Mouse (Mus musculus) frontal cortex, postnatal 25 days (tissue): ENCODE data around the gene Gm39115.
"Not testable (repeated sequence)": the region's sequence is repeated elsewhere in the genome, so short reads cannot be mapped to it uniquely, and the experiment has no call there.

Experiments used
- DNase-seq, 2 experiments: peaks; one replicate each; pipeline ENCODE4 v3.0.0; 2022; ENCODE audit warnings: low spot score in 2 of 2

Gene Gm39115

GRCm38 (mm10) chr7:142135934-142136333 lies at the start of gene Gm39115:
TSS of gene Gm39115 (minus strand) at chr7:142136034.
- not testable (repeated sequence) for DNase-seq

- DNase-seq: no peak
Observed at GRCm38 (mm10) chr7:142181021-142181420, 45.2 kb upstream of the Gm39115 start.

GRCm38 (mm10) chr7:142178685-142179084 lies 42.9 kb upstream of the Gm39115 start:
- no peak for DNase-seq

GRCm38 (mm10) chr7:142175905-142176304 lies 40.1 kb upstream of the Gm39115 start, which contains the start of gene Krtap5-2:
TSS of gene Krtap5-2 (minus strand) at chr7:142176005.
- not testable (repeated sequence) for DNase-seq

GRCm38 (mm10) chr7:142169836-142170235 lies 34.0 kb upstream of the Gm39115 start:
- no peak for DNase-seq

GRCm38 (mm10) chr7:142165639-142166038 lies 29.8 kb upstream of the Gm39115 start, which contains the start of gene Gm4553:
TSS of gene Gm4553 (minus strand) at chr7:142165739.
- not testable (repeated sequence) for DNase-seq

GRCm38 (mm10) chr7:142159366-142159765 lies 23.5 kb upstream of the Gm39115 start:
- no peak for DNase-seq

GRCm38 (mm10) chr7:142157013-142157412 lies 21.2 kb upstream of the Gm39115 start, which contains the start of gene Gm29735:
TSS of gene Gm29735 (minus strand) at chr7:142157113.
- DNase-seq: not testable (repeated sequence)

GRCm38 (mm10) chr7:142155308-142155707 lies 19.5 kb upstream of the Gm39115 start:
- DNase-seq: no peak

GRCm38 (mm10) chr7:142152191-142152590 lies 16.4 kb upstream of the Gm39115 start:
- DNase-seq: no peak

GRCm38 (mm10) chr7:142148633-142149032 lies 12.8 kb upstream of the Gm39115 start:
- no peak for DNase-seq

GRCm38 (mm10) chr7:142146033-142146432 lies 10.2 kb upstream of the Gm39115 start:
- peak in 1 of 2 experiments; percentile 20 for DNase-seq

- no peak for DNase-seq
Observed at GRCm38 (mm10) chr7:142145413-142145940, 9.6 kb upstream of the Gm39115 start.

- no peak for DNase-seq
Observed at GRCm38 (mm10) chr7:142144507-142144906, 8.7 kb upstream of the Gm39115 start, which contains the start of gene Gm45337. TSS of gene Gm45337 (minus strand) at chr7:142144607.

GRCm38 (mm10) chr7:142143506-142144010 lies 7.7 kb upstream of the Gm39115 start:
- not testable (repeated sequence) for DNase-seq

- DNase-seq: no peak
Observed at GRCm38 (mm10) chr7:142140696-142141095, 4.9 kb upstream of the Gm39115 start.

GRCm38 (mm10) chr7:142134206-142134995 lies 1.4 kb downstream of the Gm39115 start:
- DNase-seq: no peak

- DNase-seq: no peak
Observed at GRCm38 (mm10) chr7:142128843-142129242, 7.0 kb downstream of the Gm39115 start.

GRCm38 (mm10) chr7:142120629-142121028 lies 15.2 kb downstream of the Gm39115 start, which contains the start of gene Gm45618:
TSS of gene Gm45618 (minus strand) at chr7:142120729.
- DNase-seq: not testable (repeated sequence)

GRCm38 (mm10) chr7:142119632-142120031 lies 16.2 kb downstream of the Gm39115 start:
- DNase-seq: no peak

GRCm38 (mm10) chr7:142104747-142105146 lies 31.1 kb downstream of the Gm39115 start:
- no peak for DNase-seq

- peak; percentile 69 to 70 for DNase-seq
Observed at GRCm38 (mm10) chr7:142097776-142098175, 38.1 kb downstream of the Gm39115 start.

GRCm38 (mm10) chr7:142096701-142097100 lies 39.1 kb downstream of the Gm39115 start:
- DNase-seq: no peak
